Mouse (Mus musculus) adrenal gland (tissue): Measurements from ENCODE around the gene Gm13757.
"Not testable (repeated sequence)": the region's sequence is repeated elsewhere in the genome, so short reads cannot be mapped to it uniquely, and the experiment has no call there.

Source experiments
- intact Hi-C: fragments of 180-260 bp; cut with DNase I; formaldehyde crosslinking; loops from one replicate; pipeline ENCODE4 v1.15.1; 2025
- long read RNA-seq, 2 experiments: library from polyadenylated mRNA; unstranded; transcript quantifications; one replicate each; pipeline ENCODE4 v2.0.0; 2020; ENCODE audit warnings: borderline replicate concordance in 1 of 2; ENCODE audit not compliant: insufficient replicate concordance in 1 of 2

The Gm13757 gene
- long read RNA-seq, experiment 1: 0 reads
- long read RNA-seq, experiment 2: 0 reads

- intact Hi-C loops: no loop called here
These were observed at the start of gene Gm13757 for GRCm38 (mm10) chr2:88449031-88449430. TSS of gene Gm13757 (minus strand) at chr2:88449131.

- intact Hi-C loops: no loop called here
These were observed 44.1 kb upstream of the Gm13757 start, which contains the start of gene Olfr1185-ps1 for GRCm38 (mm10) chr2:88493020-88493419. TSS of gene Olfr1185-ps1 (plus strand) at chr2:88493320.

GRCm38 (mm10) chr2:88483298-88483697, 34.4 kb upstream of the Gm13757 start, which contains the start of gene Olfr1184:
TSS of gene Olfr1184 (plus strand) at chr2:88483598.
- intact Hi-C loops: no loop called here

DNA sequence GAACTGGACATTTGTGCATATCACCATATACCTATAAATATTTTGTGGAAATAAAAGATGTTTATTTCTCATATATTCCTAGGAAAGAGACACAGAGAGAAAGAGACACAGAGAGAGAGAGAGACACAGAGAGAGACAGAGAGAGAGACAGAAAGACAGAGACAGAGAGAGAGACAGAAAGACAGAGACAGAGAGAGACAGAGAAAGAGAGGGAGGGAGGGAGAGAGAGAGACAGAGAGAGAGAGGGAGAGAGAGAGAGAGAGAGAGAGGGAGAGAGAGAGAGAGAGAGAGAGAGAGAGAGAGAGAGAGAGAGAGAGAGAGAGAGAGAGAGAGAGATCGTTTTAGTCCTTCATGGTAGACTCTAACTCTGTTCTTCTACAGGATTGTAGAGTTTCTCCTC, 5.6 kb upstream of the Gm13757 start, which contains the start of gene Olfr1183:
Gene Olfr1183 (plus strand): TSS at position 301 of the 400 bp plus-strand sequence.
- intact Hi-C loops: not testable (repeated sequence)

GRCm38 (mm10) chr2:88426071-88426470, 22.9 kb downstream of the Gm13757 start, which contains the start of gene Olfr1181:
TSS of gene Olfr1181 (minus strand) at chr2:88426171.
- intact Hi-C loops: no loop called here

DNA sequence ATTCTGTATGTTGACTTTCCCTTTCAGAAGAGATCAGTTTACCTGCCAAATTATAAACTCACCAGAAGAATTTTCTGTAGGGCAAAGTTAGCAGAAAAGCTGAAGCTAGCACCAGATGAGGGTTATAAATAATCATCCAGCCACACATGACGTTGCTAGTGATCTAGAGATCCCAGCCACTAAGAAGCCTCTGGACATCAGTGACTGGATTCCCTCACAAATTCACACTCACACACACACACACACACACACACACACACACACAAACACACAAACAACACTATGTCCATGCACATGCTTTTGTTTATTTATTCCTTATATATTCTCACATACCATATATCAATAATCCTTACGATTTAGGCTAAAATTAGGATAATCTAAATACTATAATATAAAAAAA, 29.9 kb downstream of the Gm13757 start, which contains the start of gene Olfr1180:
Gene Olfr1180 (minus strand): TSS at position 101 of the 400 bp plus-strand sequence.
- intact Hi-C loops: no loop called here

GRCm38 (mm10) chr2:88406353-88406752, 42.6 kb downstream of the Gm13757 start, which contains the start of gene Olfr1179:
TSS of gene Olfr1179 (minus strand) at chr2:88406453.
- intact Hi-C loops: no loop called here
